Comparison of ENCODE assay signal across 12 mouse cellular contexts in genomic region chr3:102062671-102063010, GRCm38 (mm10). TPM values are rescaled to one million over a fixed set of nuclear protein-coding genes. Genes with fewer than 3 reads are reported as not detected.
DNase-seq lines count a peak whose midpoint lies in the region; ATAC-seq and TF ChIP-seq lines count a peak whose summit lies in the region.
"Had no signal": no experiment of that assay in that cellular context is flagged by ENCODE, and none has a peak within 500 bp of the region (broad histone marks: within the 10 kb centered on the region; RNA-seq: fewer than 3 reads in every experiment).

No protein-coding gene starts in this region.

- no peaks in the 10 kb centered on the region for H3K27me3 ChIP-seq in heart, embryonic 13.5 days (replicated peaks)
- no peaks in the 10 kb centered on the region for H3K27me3 ChIP-seq in midbrain, embryonic 10.5 days (ENCODE audit: low read depth, poor library complexity, severe bottlenecking)
- H3K27me3 ChIP-seq in midbrain, postnatal 0 days (ENCODE audit: insufficient read depth, low read length) = no peaks in the 10 kb centered on the region
- H3K27me3 ChIP-seq in embryonic facial prominence, embryonic 15.5 days = no peaks in the 10 kb centered on the region
- no peaks in the 10 kb centered on the region for H3K27me3 ChIP-seq in midbrain, embryonic 13.5 days
- H3K27me3 ChIP-seq: megakaryocyte, embryonic 14.5 days had no signal

- no peak for DNase-seq in heart, postnatal 10 days
- no peak for DNase-seq in midbrain, embryonic 10.5 days (ENCODE audit: low spot score)
- DNase-seq in midbrain, postnatal 0 days (ENCODE audit: low spot score) = no peak
- no peak for DNase-seq in c-Kit-positive CD71-positive TER-119-positive erythroid progenitor cells, embryonic 14.5 days (ENCODE audit: low spot score)
- DNase-seq in lung, postnatal 10 days = no peak

- H3K4me3 ChIP-seq in heart, embryonic 13.5 days = no peak overlapping the region
- H3K4me3 ChIP-seq in midbrain, embryonic 10.5 days = no peak overlapping the region
- no peak overlapping the region for H3K4me3 ChIP-seq in midbrain, postnatal 0 days (ENCODE audit: low read depth, low read length)
- no peak overlapping the region for H3K4me3 ChIP-seq in embryonic facial prominence, embryonic 15.5 days (replicated peaks)
- H3K4me3 ChIP-seq in midbrain, embryonic 13.5 days (replicated peaks) = no peak overlapping the region
- H3K4me3 ChIP-seq: gastrocnemius, adult 2 months; megakaryocyte, embryonic 14.5 days had no signal

- peaks cover 54% of the 10 kb centered on the region for H3K4me1 ChIP-seq in heart, embryonic 13.5 days
- H3K4me1 ChIP-seq in midbrain, embryonic 10.5 days = peaks cover 7% of the 10 kb centered on the region
- H3K4me1 ChIP-seq in midbrain, postnatal 0 days (ENCODE audit: insufficient read depth, low read length) = no peaks in the 10 kb centered on the region
- H3K4me1 ChIP-seq in embryonic facial prominence, embryonic 15.5 days = peaks cover 8% of the 10 kb centered on the region; the same call in 1 of the 2 replicates
- peaks cover 6% of the 10 kb centered on the region; the same call in 1 of the 2 replicates for H3K4me1 ChIP-seq in midbrain, embryonic 13.5 days (replicated peaks)

- H3K9me3 ChIP-seq in heart, embryonic 13.5 days = no peaks in the 10 kb centered on the region
- no peaks in the 10 kb centered on the region for H3K9me3 ChIP-seq in midbrain, embryonic 10.5 days (replicated peaks)
- H3K9me3 ChIP-seq in midbrain, postnatal 0 days (ENCODE audit: low read length) = no peaks in the 10 kb centered on the region
- H3K9me3 ChIP-seq in embryonic facial prominence, embryonic 15.5 days (replicated peaks) = no peaks in the 10 kb centered on the region
- 0 out of 2 replicates have a peak, but pooled peaks cover 2% of the 10 kb centered on the region for H3K9me3 ChIP-seq in midbrain, embryonic 13.5 days
- H3K9me3 ChIP-seq: megakaryocyte, embryonic 14.5 days had no signal

- 0 out of 2 replicates have a peak overlapping the region, but pooled peaks have one; percentile 60 for H3K9ac ChIP-seq in heart, embryonic 13.5 days
- no peak overlapping the region for H3K9ac ChIP-seq in midbrain, postnatal 0 days (replicated peaks; ENCODE audit: low read length, poor library complexity, severe bottlenecking)
- no peak overlapping the region for H3K9ac ChIP-seq in embryonic facial prominence, embryonic 15.5 days
- H3K9ac ChIP-seq in midbrain, embryonic 13.5 days (replicated peaks) = 0 out of 2 replicates have a peak overlapping the region, but pooled peaks have one; percentile 10

- no peaks in the 10 kb centered on the region for H3K36me3 ChIP-seq in heart, embryonic 13.5 days
- H3K36me3 ChIP-seq in midbrain, embryonic 10.5 days = no peaks in the 10 kb centered on the region
- no peaks in the 10 kb centered on the region for H3K36me3 ChIP-seq in midbrain, postnatal 0 days (ENCODE audit: insufficient read depth, low read length)
- H3K36me3 ChIP-seq in embryonic facial prominence, embryonic 15.5 days = no peaks in the 10 kb centered on the region
- no peaks in the 10 kb centered on the region for H3K36me3 ChIP-seq in midbrain, embryonic 13.5 days

- WGBS in heart, embryonic 13.5 days = 21% methylated on average over 8 of the region's 8 CpGs
- 47% methylated on average over 8 of the region's 8 CpGs for WGBS in midbrain, embryonic 10.5 days
- 42% methylated on average over 8 of the region's 8 CpGs for WGBS in midbrain, postnatal 0 days
- 28% methylated on average over 8 of the region's 8 CpGs for WGBS in embryonic facial prominence, embryonic 15.5 days
- WGBS in midbrain, embryonic 13.5 days = 37% methylated on average over 8 of the region's 8 CpGs

- peak overlapping the region; percentile 46 for H3K4me2 ChIP-seq in heart, embryonic 13.5 days
- H3K4me2 ChIP-seq in midbrain, postnatal 0 days (ENCODE audit: low read depth, low read length, poor library complexity, severe bottlenecking) = no peak overlapping the region
- peak overlapping the region; percentile 19; the same call in 1 of the 2 replicates for H3K4me2 ChIP-seq in embryonic facial prominence, embryonic 15.5 days (replicated peaks)
- H3K4me2 ChIP-seq in midbrain, embryonic 13.5 days (replicated peaks) = no peak overlapping the region

- intact Hi-C loops in heart, postnatal 10 days (cut with DNase I) = loop anchor here (5.0 kb wide), 2 partner anchors 165 to 570 kb away; no protein-coding TSS in a partner anchor

- no peak for ATAC-seq in heart, embryonic 13.5 days (ENCODE audit: extremely low read depth, insufficient number of reproducible peaks, low FRiP score, low TSS enrichment)
- no peak for ATAC-seq in midbrain, postnatal 0 days (ENCODE audit: low FRiP score)
- no peak for ATAC-seq in embryonic facial prominence, embryonic 15.5 days (ENCODE audit: insufficient number of reproducible peaks, low FRiP score, low TSS enrichment, low read depth)
- peak; percentile 65; the same call in 1 of the 2 replicates for ATAC-seq in midbrain, embryonic 13.5 days

- H3K27ac ChIP-seq in heart, embryonic 13.5 days (replicated peaks) = peak overlapping the region; percentile 51
- peak overlapping the region; percentile 55 for H3K27ac ChIP-seq in midbrain, embryonic 10.5 days (replicated peaks)
- H3K27ac ChIP-seq in midbrain, postnatal 0 days (ENCODE audit: low read depth, low read length) = no peak overlapping the region
- no peak overlapping the region for H3K27ac ChIP-seq in embryonic facial prominence, embryonic 15.5 days (replicated peaks)
- peak overlapping the region; percentile 58; the same call in 1 of the 2 replicates for H3K27ac ChIP-seq in midbrain, embryonic 13.5 days
- H3K27ac ChIP-seq: gastrocnemius, adult 2 months had no signal

- TF ChIP-seq CTCF in midbrain, postnatal 0 days (IDR thresholded peaks at IDR 0.05) = no peak

RNA-seq across cellular contexts. Expression of gene Casq2, which starts 23.6 kb away (rescaled TPM):
- polyA plus RNA-seq in heart, embryonic 13.5 days (2015; fragmentation: Nextera tagmentation; extraction: Ambion mirVana) = 196 and 217 TPM in 2 replicates
- total RNA-seq in heart, postnatal 10 days (2021) = 1,000 to 10,000 TPM; 1,032 to 1,091 TPM
- not detected in 2 replicates for polyA plus RNA-seq in midbrain, embryonic 10.5 days (2016; fragmentation: Nextera tagmentation; extraction: Ambion mirVana)
- 0.93 and 4.5 TPM in 2 replicates for total RNA-seq in midbrain, postnatal 0 days (2014; rRNA removed)
- polyA plus RNA-seq in midbrain, postnatal 0 days (2015; fragmentation: Nextera tagmentation; extraction: Ambion mirVana) = 0.61 and 0.84 TPM in 2 replicates
- polyA plus RNA-seq in embryonic facial prominence, embryonic 15.5 days (2015; fragmentation: Nextera tagmentation; extraction: Ambion mirVana) = 77.5 and 101 TPM in 2 replicates
- 0.19 and 0.31 TPM in 2 replicates for polyA plus RNA-seq in midbrain, embryonic 13.5 days (2015; fragmentation: Nextera tagmentation; extraction: Ambion mirVana)
- polyA plus RNA-seq: liver, adult 2 months had no signal

RNA-seq across cellular contexts. Expression of gene Nhlh2, which starts 52.8 kb away (rescaled TPM):
- polyA plus RNA-seq in heart, embryonic 13.5 days (2015; fragmentation: Nextera tagmentation; extraction: Ambion mirVana) = not detected in 2 replicates
- not detected for total RNA-seq in heart, postnatal 10 days (2021)
- 33.8 and 58.4 TPM in 2 replicates for polyA plus RNA-seq in midbrain, embryonic 10.5 days (2016; fragmentation: Nextera tagmentation; extraction: Ambion mirVana)
- total RNA-seq in midbrain, postnatal 0 days (2014; rRNA removed) = 18.8 and 21.2 TPM in 2 replicates
- 12.8 and 16.0 TPM in 2 replicates for polyA plus RNA-seq in midbrain, postnatal 0 days (2015; fragmentation: Nextera tagmentation; extraction: Ambion mirVana)
- polyA plus RNA-seq in embryonic facial prominence, embryonic 15.5 days (2015; fragmentation: Nextera tagmentation; extraction: Ambion mirVana) = 4.4 and 5.8 TPM in 2 replicates
- polyA plus RNA-seq in midbrain, embryonic 13.5 days (2015; fragmentation: Nextera tagmentation; extraction: Ambion mirVana) = 86.9 and 98.1 TPM in 2 replicates
- total RNA-seq: adrenal gland, adult 8-10 months; gastrocnemius, adult 2 months; liver, adult 2 months had no signal
- polyA plus RNA-seq: liver, adult 2 months had no signal

Comparison
In these comparisons a context has a peak if more than half of its experiments do, and no peak if none do; other contexts are left out.
1. H3K27ac ChIP-seq: peak in heart, embryonic 13.5 days (single experiment), midbrain, embryonic 10.5 days (single experiment) and midbrain, embryonic 13.5 days (single experiment); none in midbrain, postnatal 0 days (single experiment) and embryonic facial prominence, embryonic 15.5 days (single experiment).
2. H3K9ac ChIP-seq: peak in heart, embryonic 13.5 days (single experiment) and midbrain, embryonic 13.5 days (single experiment); none in midbrain, postnatal 0 days (single experiment) and embryonic facial prominence, embryonic 15.5 days (single experiment).
3. H3K4me2 ChIP-seq: peak in heart, embryonic 13.5 days (single experiment) and embryonic facial prominence, embryonic 15.5 days (single experiment); none in midbrain, postnatal 0 days (single experiment) and midbrain, embryonic 13.5 days (single experiment).
4. RNA of gene Casq2, which starts 23.6 kb away (polyA plus RNA-seq): 196 to 217 TPM in heart, embryonic 13.5 days and 77.5 to 101 TPM in embryonic facial prominence, embryonic 15.5 days; 0.61 to 0.84 TPM in midbrain, postnatal 0 days, 0.19 to 0.31 TPM in midbrain, embryonic 13.5 days and not detected in midbrain, embryonic 10.5 days; every median in the first group is over 10 times any median in the second.